Mouse (Mus musculus) c-Kit-negative CD71-positive TER-119-positive erythroid progenitor cells, embryonic 14.5 days (primary cell): ENCODE results near the gene H2-Ab1.

ENCODE experiments used
- DNase-seq: peaks from one replicate; pipeline ENCODE4 v3.0.0-alpha.2; 2013; ENCODE audit warnings: low read depth, low spot score

The H2-Ab1 gene

DNA sequence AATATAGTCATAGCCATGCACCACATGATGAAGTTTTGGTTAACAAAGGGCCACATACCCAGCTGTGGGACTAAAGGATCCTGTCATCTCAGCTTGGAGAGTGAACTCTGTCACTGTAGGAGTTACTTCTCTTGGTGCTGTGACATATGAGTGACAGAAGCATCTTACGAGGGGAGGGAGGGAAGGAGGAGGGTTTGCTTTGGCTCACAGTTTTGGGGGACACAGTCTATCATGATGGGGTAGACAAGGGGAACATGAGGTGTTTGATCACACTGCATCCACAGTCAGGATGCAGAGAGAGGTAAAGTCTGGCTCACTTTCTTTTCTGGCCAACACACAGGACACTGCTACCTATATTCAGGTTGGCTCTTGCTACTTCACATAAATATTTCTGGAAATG lies 24.3 kb downstream of the H2-Ab1 start:
- no peak for DNase-seq

DNA sequence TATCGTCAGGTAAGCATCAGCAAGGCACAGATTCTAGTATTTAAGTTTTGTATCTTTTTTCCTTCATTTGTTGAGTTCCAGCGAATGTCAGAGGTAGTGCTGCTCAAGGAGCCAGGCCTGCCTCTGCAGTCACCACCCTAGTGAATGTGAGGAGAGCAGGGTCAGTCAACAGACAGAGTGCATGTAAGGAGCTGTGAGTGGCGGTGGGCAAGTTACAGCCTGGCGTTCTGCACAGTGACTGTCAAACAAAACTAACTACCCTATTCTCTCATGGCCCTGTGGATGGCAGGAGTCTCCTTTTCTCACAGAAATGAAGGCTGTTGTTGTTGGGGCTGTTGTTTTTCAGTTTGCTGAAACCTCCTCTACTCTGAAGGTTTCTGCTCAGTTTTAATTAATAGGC lies 27.9 kb downstream of the H2-Ab1 start:
- DNase-seq = no peak

DNA sequence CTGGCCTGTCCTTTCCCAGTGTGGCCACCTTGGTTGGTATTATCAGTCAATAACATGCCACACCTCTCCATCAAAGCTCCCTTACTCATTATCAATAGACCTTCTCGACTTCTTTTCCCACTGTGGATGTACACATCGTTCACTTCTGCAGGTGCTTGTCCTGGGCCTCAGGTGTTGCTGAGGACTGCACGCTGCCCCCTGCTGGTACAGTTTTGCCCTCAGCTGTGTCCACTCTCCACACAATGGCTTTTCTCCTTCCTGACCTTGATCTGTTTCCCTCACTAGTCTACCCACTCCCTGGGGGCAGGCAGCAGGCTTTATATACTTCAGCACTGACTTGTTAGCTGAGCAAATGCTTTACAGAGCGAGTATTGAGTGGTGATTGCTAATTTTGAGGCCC lies 28.4 kb downstream of the H2-Ab1 start:
- DNase-seq = no peak

DNA sequence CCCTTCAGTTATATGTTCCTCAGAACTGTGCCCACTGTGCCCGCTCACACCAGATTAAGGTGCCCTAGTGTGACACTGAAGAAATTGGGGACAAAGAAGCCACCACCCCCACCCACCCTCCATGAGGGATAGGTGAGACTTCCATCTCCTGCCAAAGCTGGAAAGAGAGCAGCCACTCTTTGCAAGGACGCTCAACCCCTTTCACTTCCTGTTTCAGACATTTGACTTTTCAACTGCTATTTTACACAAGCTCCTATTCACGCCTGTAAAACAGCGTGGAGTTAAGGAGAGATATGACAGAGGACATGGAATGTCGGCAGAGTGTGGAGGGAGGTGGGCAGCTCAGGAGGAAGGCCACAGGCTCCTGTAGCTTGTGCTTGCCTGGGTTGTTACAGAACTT lies 29.0 kb downstream of the H2-Ab1 start:
- DNase-seq = no peak

DNA sequence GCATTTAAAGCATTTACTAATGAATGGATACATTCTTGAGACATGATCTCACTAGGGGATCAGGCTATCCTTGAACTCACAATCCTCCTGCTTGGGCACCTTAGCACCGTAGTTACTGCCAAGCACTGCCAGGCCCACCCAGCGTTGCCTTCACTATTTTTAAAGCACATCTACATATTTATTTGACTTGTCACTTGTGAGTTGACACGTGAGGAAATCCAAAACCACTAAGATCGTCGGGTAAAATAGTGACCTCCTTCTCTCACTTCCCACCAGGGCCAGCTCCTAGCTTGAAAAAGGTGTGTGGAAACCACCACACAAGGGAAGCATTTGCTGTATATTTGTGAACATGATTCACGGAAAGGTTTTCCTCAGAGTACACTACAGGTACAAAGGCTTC lies 29.5 kb downstream of the H2-Ab1 start:
- DNase-seq = no peak

DNA sequence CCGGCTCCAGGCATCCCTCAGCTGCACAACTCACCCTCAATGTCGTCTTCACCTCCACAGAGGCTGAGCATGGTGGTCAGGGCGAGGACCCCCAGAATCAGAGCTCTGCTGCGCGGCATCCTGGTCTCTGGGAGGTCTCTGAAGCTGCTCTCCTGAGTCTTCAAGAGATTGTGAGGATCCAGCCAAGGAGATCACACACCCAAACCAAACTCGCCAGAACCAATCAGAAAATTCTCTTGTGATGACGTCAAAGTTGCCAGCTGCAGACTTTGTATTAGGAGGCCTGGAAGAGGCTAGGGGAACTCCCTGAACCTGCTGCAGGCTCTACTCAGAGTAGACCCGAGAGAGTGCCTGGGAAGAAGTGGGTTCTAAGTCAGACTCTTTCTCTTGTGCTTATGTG lies 30.2 kb downstream of the H2-Ab1 start, which contains the start of gene H2-Aa:
TSS of gene H2-Aa (minus strand) at position 176 of the 400 bp plus-strand sequence.
- no peak for DNase-seq

DNA sequence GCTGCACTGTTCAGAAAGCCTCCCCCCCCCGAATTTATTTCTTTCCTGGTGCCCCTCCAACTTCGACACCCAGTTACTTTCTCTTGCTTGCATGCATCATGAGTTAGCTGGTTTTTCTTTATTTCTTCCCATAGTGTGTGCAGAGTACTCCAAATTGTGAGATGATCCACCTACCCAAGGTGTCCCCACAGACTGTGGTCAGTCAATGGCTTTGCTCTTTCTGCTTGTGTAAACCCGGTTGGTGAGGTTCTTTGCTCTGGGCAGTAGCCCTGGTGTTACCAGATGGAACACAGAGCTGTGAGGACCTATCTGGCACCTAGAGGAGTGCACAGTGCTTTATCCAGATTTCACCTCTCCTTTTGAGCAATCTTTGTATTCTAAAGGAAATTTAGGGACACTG lies 30.6 kb downstream of the H2-Ab1 start:
- DNase-seq = no peak

DNA sequence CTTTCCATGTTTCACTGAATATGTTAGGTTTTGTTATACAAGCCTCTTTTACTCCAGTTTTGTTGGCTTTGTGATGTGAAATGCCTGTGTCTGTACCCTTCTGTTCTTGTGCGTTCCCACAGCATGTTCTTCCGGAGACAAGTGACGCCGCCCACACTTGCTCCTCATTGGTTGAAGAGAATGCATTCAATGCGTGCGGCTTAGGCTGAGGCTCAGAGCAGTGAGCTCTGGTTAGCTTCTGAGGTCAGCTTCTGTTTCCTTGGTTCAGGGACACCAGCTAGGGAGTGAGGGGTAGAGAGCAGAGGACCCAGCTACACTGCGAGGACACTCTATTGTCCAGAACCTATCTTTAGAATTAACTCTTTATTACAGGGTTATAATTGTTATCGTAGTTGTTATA lies 34.1 kb downstream of the H2-Ab1 start:
- DNase-seq = no peak

DNA sequence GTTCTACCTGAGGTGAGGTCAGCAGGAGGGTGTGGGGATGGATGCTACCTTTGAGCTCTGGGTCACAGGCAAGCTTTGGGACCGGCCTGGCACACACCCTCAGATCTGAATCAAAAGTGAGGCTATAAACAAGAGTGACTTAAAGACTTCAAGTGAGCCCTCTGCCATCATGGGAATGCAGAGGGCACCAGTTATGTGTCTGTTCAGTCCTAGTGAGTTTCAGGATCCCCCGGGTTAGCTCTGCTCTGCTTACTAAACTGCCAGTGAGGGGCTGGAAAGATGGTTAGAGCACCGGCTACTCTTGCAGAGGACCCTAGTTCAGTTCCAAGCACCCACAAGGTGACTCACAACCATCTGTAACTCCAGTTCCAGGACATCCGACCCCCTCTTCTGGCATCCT lies 35.1 kb downstream of the H2-Ab1 start:
- DNase-seq = no peak

DNA sequence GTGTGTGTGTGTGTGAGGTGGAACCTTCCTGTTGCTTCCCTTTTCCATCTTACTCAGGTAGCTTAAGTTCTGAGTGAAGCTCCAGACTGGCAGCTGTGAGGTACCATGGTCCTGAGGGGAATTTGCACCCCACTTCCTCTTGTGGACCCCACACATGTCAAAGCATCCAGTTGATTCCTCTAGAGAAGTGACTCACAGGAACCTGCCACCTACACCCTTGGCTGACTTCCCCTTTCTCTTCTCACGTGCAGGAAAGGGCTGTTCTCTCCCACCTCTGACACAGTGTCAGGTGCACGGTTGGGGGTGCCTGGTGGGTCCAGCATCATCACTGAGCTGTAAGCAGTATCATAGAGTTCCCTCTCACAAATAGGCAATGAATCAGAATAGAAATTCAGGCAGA lies 36.0 kb downstream of the H2-Ab1 start:
- no peak for DNase-seq

DNA sequence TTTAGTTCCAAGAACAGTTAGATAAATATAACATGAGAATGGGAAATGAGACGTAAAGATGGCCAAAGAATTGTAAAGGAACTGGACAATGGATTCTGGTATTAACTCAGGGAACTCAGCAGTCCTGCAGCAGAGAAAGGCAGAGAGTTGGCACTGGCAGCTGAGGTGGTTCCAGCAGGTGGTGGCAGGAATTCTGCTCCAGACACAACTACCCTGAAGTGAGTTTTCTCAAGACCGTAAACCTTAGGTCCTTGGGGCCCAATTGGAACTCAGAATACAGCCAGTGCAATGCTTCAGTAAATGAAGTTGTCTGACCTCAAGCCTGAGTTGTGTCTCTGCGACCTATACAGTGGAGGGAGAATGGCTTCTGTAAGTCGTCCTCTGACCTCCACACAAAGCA lies 36.8 kb downstream of the H2-Ab1 start:
- no peak for DNase-seq

DNA sequence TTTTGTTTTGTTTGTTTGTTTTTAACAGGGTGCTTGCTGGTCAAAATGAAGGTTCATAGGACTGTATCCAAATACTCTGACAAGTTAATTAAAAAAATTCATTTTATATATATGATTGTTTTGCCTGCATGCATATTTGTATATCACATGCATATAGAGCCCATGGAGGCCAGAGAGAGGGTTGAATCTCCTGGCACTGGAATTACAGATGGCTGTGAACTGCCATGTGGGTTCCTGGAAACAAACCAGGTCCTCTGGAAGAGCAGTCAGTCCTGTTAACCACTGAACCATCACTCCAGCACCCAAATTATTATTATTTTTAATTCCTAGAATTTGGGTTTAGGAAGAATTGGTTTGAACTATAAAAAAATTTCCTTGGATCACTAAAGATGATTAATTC lies 37.8 kb downstream of the H2-Ab1 start:
- DNase-seq = no peak

DNA sequence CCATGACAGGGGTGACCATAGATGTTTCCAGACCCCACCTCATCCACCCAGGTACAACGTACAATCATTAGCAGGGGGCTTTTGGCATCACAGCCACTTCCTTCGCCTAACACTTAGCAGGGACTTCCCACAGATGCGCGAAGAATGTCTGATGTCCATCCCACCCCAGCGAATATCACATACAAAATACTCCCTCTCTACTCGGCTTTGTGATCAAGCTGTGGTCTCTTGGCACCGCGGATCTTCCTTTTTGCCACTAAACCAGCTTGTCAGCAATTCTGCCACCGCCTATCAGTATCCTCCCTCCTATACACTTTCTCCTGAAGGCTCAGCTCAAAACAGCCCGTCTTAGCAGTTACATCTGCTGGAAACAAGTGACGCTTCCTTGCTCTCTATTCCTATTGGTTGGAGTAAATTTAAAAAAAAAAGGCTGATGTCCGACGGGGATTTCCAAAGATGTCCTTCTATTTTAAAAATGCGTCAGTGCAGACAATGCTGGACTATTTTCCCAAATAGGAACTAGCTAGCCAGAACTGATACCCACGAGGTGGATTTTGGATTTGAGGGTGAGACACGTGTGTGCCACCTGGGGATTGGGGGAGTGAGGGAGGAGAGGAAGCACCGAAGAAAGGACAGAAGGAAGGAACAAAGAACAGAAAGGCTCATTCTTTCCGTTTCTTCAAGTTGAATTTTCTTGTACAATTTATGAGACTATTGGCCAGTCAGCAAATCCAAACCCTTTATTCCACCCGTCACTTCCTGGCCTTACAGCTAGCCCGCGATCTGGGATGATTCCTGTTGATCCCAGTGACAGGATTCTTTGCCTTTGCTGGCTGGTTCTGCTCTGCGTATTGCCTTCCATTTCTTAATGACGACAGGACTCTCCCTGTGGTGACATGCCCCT lies 38.7 kb downstream of the H2-Ab1 start:
- no peak for DNase-seq

DNA sequence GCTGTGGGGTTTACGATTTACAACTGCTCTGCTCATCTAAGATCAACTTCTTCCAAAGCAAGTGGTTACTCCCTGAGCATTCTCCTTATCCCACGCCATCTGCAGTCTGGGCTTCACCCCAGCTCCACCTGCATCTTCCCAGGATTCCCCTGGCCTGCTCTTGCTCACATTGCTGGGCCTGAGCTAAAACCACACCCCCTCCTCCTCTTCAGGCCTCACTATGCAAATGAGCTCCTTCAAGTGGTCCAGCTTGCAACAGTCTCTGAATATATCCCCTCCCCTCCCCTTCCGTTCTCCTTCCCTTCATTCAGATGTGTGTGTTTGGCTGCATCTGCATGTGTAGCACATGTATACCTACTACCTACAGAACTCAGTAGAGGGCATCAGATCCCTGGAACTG lies 41.9 kb downstream of the H2-Ab1 start:
- DNase-seq = no peak

DNA sequence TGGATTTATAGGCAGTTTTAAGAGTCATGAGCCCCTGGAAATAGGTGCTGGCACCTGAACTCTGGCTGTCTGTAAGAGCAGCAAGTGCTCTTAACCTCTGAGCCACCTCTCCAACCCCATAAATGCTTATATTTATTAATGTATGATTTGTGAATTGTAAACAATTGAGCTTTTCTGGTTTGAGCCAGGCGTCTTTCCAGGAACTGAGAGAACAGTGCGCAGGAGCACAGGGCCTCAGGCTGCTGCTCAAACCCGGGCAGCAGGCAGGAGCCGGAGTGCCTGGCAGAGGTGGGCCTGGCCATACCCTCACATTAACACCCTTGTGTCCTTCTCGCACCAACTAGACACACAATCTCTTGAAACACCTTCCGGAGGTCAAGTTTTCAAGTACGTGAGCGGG lies 42.6 kb downstream of the H2-Ab1 start:
- no peak for DNase-seq

DNA sequence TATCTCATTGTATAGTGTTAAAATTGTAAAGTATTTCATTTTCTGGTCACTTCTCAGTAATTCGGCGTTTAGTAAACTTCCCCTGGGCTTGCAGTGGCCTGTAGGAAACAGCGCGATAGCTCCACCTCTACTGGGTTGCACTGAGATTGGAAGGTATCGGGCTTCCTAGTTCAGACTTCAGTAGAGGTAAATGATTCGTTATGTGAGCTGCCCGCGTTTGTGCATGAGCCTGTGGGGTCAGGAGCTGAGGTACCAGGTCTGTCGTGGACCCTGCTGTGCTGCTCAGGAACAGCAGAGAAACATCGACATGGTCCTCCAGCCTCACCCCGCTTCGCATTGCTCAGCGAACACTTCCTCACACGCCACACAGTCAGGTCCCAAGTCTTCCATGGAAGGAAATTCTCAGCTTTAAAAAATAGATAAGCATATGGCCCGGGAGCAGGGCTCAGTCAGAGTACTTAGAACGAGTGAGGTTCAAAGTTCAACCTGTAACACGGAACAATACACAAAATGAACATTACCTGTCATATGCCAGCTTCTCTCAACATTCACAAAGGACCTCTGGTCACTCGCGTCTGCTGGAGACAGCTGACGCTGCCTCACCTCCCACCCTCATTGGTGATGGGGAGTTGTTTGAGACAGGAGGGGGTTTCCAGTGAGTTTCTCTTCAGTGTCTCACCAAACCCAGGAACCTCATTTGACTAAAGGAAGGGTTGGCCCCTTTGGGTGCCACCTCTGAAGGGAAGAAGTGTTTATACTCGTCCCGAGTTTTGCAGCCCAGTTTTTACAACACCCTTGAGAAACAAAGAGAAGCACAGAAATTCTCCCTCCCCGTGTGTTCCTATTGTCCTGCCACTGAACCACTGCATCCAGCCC lies 43.4 kb downstream of the H2-Ab1 start:
- no peak for DNase-seq

DNA sequence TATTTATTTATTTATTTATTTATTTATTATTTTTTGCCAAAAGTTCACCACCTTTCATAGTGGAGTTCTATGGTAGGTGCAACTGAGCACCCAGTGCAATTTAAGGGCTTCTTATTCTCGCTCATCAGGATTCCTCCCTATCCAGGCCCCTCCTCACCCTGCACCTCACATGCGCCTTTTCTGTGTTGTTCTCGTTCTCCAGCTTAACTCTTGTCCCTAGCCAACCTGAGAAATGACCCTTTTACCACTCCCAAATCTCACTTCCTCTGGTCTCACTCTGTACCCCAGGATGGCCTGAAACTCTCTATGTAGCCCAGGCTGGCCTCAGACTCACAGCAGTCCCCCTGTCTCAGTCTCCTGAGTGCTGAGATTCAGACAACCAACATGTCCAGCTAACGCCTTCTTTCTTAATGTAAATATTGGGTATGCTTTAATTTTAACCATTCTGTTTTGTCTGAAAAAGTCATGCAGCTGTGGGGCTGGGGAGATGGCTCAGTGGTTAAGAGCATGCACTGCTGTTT lies 44.2 kb downstream of the H2-Ab1 start:
- DNase-seq = no peak

DNA sequence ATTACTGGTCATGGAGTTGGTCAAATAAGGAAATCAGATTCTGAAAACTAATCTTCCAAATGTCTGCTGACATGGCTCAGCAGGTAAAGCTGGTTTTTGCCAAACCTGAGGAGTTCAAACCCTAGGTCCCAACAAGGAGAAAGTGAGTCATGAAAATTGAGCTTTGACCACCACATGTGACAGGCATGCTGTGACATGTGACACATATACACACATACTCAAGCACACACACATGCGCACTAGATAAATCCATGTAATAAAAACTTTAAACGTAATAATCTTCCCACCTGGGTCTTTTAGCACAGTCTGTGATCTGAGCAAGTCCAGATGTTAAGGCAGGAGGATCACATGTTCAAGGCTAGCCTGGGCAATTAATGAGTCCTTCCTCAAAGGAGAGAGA lies 46.3 kb downstream of the H2-Ab1 start:
- DNase-seq = no peak

DNA sequence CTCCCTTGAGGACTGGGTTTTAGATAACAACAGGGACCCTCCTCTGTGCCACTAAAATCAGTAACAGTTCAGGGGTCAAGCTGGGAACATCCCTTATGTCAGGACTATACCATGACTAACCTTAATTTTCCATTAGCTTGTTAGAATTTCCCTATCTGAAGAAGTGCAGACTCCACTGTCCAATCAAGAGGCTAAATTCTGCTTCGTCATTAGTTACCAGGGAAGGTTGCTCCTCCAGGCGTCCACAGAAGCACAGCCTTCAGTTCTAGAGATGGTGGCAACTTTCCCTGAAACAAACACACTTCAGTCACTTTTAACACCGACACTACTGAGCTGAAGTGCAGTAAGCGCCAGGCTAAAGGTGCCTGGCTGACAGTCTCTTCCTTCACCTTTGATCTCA lies 47.3 kb downstream of the H2-Ab1 start:
- DNase-seq = no peak

DNA sequence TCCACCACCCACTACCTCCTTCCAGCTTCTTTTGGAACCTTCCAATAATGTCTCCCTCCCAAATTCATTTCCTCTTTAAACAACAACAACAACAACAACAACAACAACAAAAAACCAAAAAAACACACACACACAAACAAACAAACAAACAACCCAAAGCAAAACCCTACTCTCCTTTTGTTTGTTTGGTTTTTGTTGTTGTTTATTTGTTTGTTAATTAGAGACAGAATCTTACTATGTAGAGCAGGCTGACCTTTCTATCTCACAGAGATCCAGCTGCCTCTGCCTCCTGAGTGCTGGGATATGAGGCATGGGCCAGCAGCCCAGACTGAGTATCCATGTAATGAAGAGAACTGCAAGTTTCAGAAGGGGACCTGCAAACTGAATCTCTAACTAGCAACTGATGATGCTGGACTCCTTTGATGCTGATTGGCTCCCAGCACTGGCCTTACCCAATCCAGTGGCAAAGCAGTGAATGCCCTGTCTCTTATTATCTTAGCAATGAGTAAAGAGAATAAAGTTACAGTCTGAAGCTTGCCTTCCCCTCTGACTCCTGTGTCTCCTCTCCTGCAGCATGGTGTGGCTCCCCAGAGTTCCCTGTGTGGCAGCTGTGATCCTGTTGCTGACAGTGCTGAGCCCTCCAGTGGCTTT lies 48.0 kb downstream of the H2-Ab1 start, which contains the start of gene H2-Eb1:
TSS of gene H2-Eb1 (plus strand) at position 488 of the 651 bp plus-strand sequence.
- DNase-seq = no peak

DNA sequence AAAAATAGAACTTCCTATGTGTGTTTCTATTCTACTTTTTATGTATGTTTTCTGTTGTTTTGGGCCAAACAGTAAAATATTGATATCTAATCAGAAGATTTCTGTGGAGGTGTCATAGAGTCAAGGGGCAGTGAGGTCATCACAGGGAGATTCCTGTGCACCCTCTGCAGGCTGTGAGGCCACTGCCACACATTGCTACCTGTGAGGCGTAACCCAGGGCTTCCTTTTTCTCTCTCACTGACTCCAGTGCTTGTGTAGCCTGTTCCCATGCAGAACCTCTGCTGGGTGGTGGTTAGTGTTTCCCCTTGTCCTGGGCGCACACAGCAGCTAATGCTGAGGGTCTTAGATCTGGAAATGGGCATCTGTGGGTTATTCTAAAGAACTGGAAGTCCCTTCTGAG lies 48.9 kb downstream of the H2-Ab1 start:
- DNase-seq = no peak

DNA sequence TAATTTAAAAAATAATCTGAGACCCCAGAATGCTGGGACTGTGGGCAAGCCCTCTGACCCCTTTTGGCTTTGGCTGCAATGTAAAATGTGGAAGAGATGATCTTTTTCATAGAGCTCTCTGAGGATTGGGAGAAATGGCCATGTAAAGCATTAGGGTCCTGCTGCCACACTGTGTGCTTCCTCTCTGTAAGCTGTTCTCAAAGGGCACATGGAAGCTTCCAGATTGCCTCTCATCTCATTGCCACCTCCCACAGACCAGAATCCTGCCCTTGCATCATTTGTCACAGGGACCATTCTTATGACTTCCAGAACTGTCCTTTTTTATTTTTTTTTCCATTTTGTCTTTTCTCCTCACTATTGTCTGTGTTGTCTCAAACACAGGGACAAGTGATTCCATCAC lies 49.7 kb downstream of the H2-Ab1 start:
- DNase-seq = no peak
